Mouse (Mus musculus): Measurements from ENCODE around the gene Psg29. TPM values are rescaled to one million over a fixed set of nuclear protein-coding genes. Genes with fewer than 3 reads are reported as not detected.

The Psg29 gene
- polyA plus RNA-seq (2015; fragmentation: Illumina TruSeq; extraction: RNeasy Lipid Tissue Mini Kit (QIAGEN cat#74804); ENCODE audit: low read depth, low replicate concordance), result not detected

GRCm38 (mm10) chr7:17203177-17203576 lies at the start of gene Psg29:
Gene Psg29 (plus strand): TSS chr7:17203477.

Other genes with a start within 250 kb of the Psg29 start
- gene Pnmal1, start 243.8 kb upstream of the Psg29 start, polyA plus RNA-seq (2015; fragmentation: Illumina TruSeq; extraction: RNeasy Lipid Tissue Mini Kit (QIAGEN cat#74804); ENCODE audit: low read depth, low replicate concordance), result 101 TPM
- 64.6 TPM for gene Gm42372, start 220.4 kb upstream of the Psg29 start, polyA plus RNA-seq (2015; fragmentation: Illumina TruSeq; extraction: RNeasy Lipid Tissue Mini Kit (QIAGEN cat#74804); ENCODE audit: low read depth, low replicate concordance)
- 1.8 TPM for gene Ccdc8, start 210.8 kb upstream of the Psg29 start, polyA plus RNA-seq (2015; fragmentation: Illumina TruSeq; extraction: RNeasy Lipid Tissue Mini Kit (QIAGEN cat#74804); ENCODE audit: low read depth, low replicate concordance)
- 131 TPM for gene Ppp5c, start 175.6 kb upstream of the Psg29 start, polyA plus RNA-seq (2015; fragmentation: Illumina TruSeq; extraction: RNeasy Lipid Tissue Mini Kit (QIAGEN cat#74804); ENCODE audit: low read depth, low replicate concordance)
- gene Hif3a, start 141.1 kb upstream of the Psg29 start, polyA plus RNA-seq (2015; fragmentation: Illumina TruSeq; extraction: RNeasy Lipid Tissue Mini Kit (QIAGEN cat#74804); ENCODE audit: low read depth, low replicate concordance), result 0.97 TPM
- 3.4 TPM for gene Psg16, start 129.4 kb upstream of the Psg29 start, polyA plus RNA-seq (2015; fragmentation: Illumina TruSeq; extraction: RNeasy Lipid Tissue Mini Kit (QIAGEN cat#74804); ENCODE audit: low read depth, low replicate concordance)
- not detected for gene Ceacam3, start 53.2 kb upstream of the Psg29 start, polyA plus RNA-seq (2015; fragmentation: Illumina TruSeq; extraction: RNeasy Lipid Tissue Mini Kit (QIAGEN cat#74804); ENCODE audit: low read depth, low replicate concordance)

All from brain, adult 10 weeks (tissue).